9 mouse cellular contexts compared by ENCODE assay signal in the genomic region with DNA sequence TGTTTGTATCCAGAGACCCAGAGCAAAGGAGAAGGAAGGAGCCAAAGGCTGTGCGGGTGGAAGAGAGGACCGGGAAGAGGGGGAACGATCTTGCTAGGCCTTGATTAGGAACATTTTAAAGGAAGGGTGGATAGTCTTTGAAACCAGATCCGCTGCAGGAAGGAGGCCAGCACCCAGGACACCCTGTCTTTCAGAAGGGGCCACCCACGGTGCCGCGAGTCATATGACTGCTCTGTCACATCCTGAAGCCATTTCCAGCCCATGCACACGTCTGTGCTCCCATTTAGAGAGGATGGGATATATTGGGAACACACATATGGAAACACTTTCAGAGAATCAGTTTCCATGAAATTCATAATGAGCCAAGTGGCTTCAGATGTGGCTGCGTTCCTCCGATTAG.
DNase-seq lines count a peak whose midpoint lies in the region; ATAC-seq and TF ChIP-seq lines count a peak whose summit lies in the region.
"Had no signal": no experiment of that assay in that cellular context is flagged by ENCODE, and none has a peak within 500 bp of the region (broad histone marks: within the 10 kb centered on the region; RNA-seq: fewer than 3 reads in every experiment).

No protein-coding gene starts in this region.

- TF ChIP-seq CTCF in lung, embryonic 14.5 days (IDR thresholded peaks at IDR 0.05; ENCODE audit: low read depth): no peak
- TF ChIP-seq CTCF in lung, adult 2 months (IDR thresholded peaks at IDR 0.05; ENCODE audit: insufficient read depth, low read length): no peak
- TF ChIP-seq CTCF in layer of hippocampus, adult 2 months (conservative IDR thresholded peaks at IDR 0.05): no peak

- no peak overlapping the region for H3K4me3 ChIP-seq in lung, embryonic 14.5 days (ENCODE audit: low read depth, low read length)
- H3K4me3 ChIP-seq in lung, adult 2 months (replicated peaks; ENCODE audit: extremely low read depth, low read depth, low read length): no peak overlapping the region
- H3K4me3 ChIP-seq in forebrain, embryonic 15.5 days: no peak overlapping the region
- peak overlapping the region; percentile 42 for H3K4me3 ChIP-seq in layer of hippocampus, adult 2 months
- H3K4me3 ChIP-seq in midbrain, embryonic 14.5 days (replicated peaks; ENCODE audit: low read depth, low read length): no peak overlapping the region

- H3K36me3 ChIP-seq in lung, embryonic 14.5 days (ENCODE audit: insufficient read depth): no peaks in the 10 kb centered on the region
- no peaks in the 10 kb centered on the region for H3K36me3 ChIP-seq in forebrain, embryonic 15.5 days
- H3K36me3 ChIP-seq in midbrain, embryonic 14.5 days (ENCODE audit: control insufficient read depth, insufficient read depth, low read length): no peaks in the 10 kb centered on the region
- H3K36me3 ChIP-seq: G1E had no signal

- H3K27me3 ChIP-seq in lung, embryonic 14.5 days (ENCODE audit: insufficient read depth, low read length): no peaks in the 10 kb centered on the region
- no peaks in the 10 kb centered on the region for H3K27me3 ChIP-seq in forebrain, embryonic 15.5 days
- H3K27me3 ChIP-seq in midbrain, embryonic 14.5 days (ENCODE audit: control insufficient read depth, insufficient read depth, low read length): no peaks in the 10 kb centered on the region

- 33% methylated on average over 10 of the region's 10 CpGs for WGBS in lung, embryonic 14.5 days
- 46% methylated on average over 10 of the region's 10 CpGs for WGBS in lung, adult 2 months
- WGBS in forebrain, embryonic 15.5 days: 56% methylated on average over 10 of the region's 10 CpGs
- WGBS in midbrain, embryonic 14.5 days: 72% methylated on average over 10 of the region's 10 CpGs

- H3K4me2 ChIP-seq in lung, embryonic 14.5 days: peak overlapping the region; percentile 49
- H3K4me2 ChIP-seq in forebrain, embryonic 15.5 days (replicated peaks): peak overlapping the region; percentile 25; the same call in 1 of the 2 replicates
- H3K4me2 ChIP-seq in midbrain, embryonic 14.5 days (ENCODE audit: low read length): no peak overlapping the region

- intact Hi-C loops in heart, postnatal 10 days (cut with DNase I): no loop called here

- ATAC-seq in lung, embryonic 14.5 days (ENCODE audit: insufficient read depth): peak; percentile 92
- ATAC-seq in forebrain, embryonic 15.5 days (replicated peaks): 0 out of 2 replicates have a peak, but pooled peaks have one; percentile 30
- ATAC-seq in midbrain, embryonic 14.5 days (ENCODE audit: low FRiP score, low TSS enrichment): no peak

- no peak overlapping the region; the same call in 1 of the 2 replicates for H3K9ac ChIP-seq in lung, embryonic 14.5 days
- H3K9ac ChIP-seq in forebrain, embryonic 15.5 days (replicated peaks): no peak overlapping the region
- H3K9ac ChIP-seq in midbrain, embryonic 14.5 days (replicated peaks; ENCODE audit: low read length): no peak overlapping the region

- H3K4me1 ChIP-seq in lung, embryonic 14.5 days (ENCODE audit: insufficient read depth): no peaks in the 10 kb centered on the region; the same call in none of the 2 replicates
- H3K4me1 ChIP-seq in lung, adult 2 months (ENCODE audit: control insufficient read depth, insufficient read depth, low read length): peaks cover 5% of the 10 kb centered on the region
- peaks cover 18% of the 10 kb centered on the region for H3K4me1 ChIP-seq in forebrain, embryonic 15.5 days
- no peaks in the 10 kb centered on the region; the same call in 1 of the 2 replicates for H3K4me1 ChIP-seq in midbrain, embryonic 14.5 days (ENCODE audit: control insufficient read depth, insufficient read depth, low read length)

- peak; percentile 78 for DNase-seq in lung, embryonic 14.5 days
- DNase-seq in lung, adult 2 months: no peak
- DNase-seq in heart, postnatal 10 days: peak; percentile 36 to 53
- DNase-seq in layer of hippocampus, adult 2 months (ENCODE audit: low spot score in 2 of 2): peak; percentile 64 to 76
- peak; percentile 62 to 74 for DNase-seq in lung, postnatal 4 days
- no peak for DNase-seq in midbrain, embryonic 14.5 days
- no peak for DNase-seq in spleen, adult 12 weeks (ENCODE audit: low spot score)

- no peaks in the 10 kb centered on the region for H3K9me3 ChIP-seq in lung, embryonic 14.5 days (ENCODE audit: low read depth, low read length)
- H3K9me3 ChIP-seq in forebrain, embryonic 15.5 days: no peaks in the 10 kb centered on the region
- no peaks in the 10 kb centered on the region for H3K9me3 ChIP-seq in midbrain, embryonic 14.5 days (ENCODE audit: control insufficient read depth, low read length)

- TF ChIP-seq POLR2A in lung, adult 2 months (IDR thresholded peaks at IDR 0.05; ENCODE audit: borderline replicate concordance, extremely low read depth, low read depth, low read length): no peak

- H3K27ac ChIP-seq in lung, embryonic 14.5 days (ENCODE audit: low read depth): peak overlapping the region; percentile 61; the same call in 1 of the 2 replicates
- H3K27ac ChIP-seq in forebrain, embryonic 15.5 days (replicated peaks): peak overlapping the region; percentile 63
- H3K27ac ChIP-seq in layer of hippocampus, adult 2 months: peak overlapping the region; percentile 90
- no peak overlapping the region for H3K27ac ChIP-seq in midbrain, embryonic 14.5 days (replicated peaks; ENCODE audit: low read depth, low read length)

Comparison
In these comparisons a context has a peak if more than half of its experiments do, and no peak if none do; other contexts are left out.
1. DNase-seq: peak in lung, embryonic 14.5 days (single experiment), heart, postnatal 10 days (2 of 2), layer of hippocampus, adult 2 months (2 of 2) and lung, postnatal 4 days (2 of 2); none in lung, adult 2 months (single experiment), midbrain, embryonic 14.5 days (single experiment) and spleen, adult 12 weeks (single experiment).